Mouse (Mus musculus) thymus, adult 2 months (tissue): Measurements from ENCODE around the gene Bola2.

Experiments
- CTCF ChIP-seq: fragments of 200-500 bp; IDR thresholded peaks from 2 replicates; pipeline ENCODE4 v1.5.1; 2012; ENCODE audit warnings: mild to moderate bottlenecking, control low read depth, low read length, moderate library complexity, borderline replicate concordance; ENCODE audit not compliant: control insufficient read depth, poor library complexity, insufficient read depth; ENCODE audit errors: extremely low read depth
- POLR2A ChIP-seq: fragments of 200-500 bp; IDR thresholded peaks from 2 replicates; pipeline ENCODE4 v1.6.1; 2012; ENCODE audit warnings: mild to moderate bottlenecking, low read length, control low read depth, moderate library complexity; ENCODE audit not compliant: control insufficient read depth, poor library complexity, insufficient read depth; ENCODE audit errors: extremely low read depth

GRCm38 (mm10) chr7:126689021-126689420, 6.2 kb upstream of the Bola2 start:
- no peak for TF ChIP-seq CTCF
- no peak for TF ChIP-seq POLR2A
